Mouse (Mus musculus) MEL (cell line): ENCODE data around the gene Cdkn3. TPM values are rescaled to one million over a fixed set of nuclear protein-coding genes. Genes with fewer than 3 reads are reported as not detected.
"Not testable (repeated sequence)": the region's sequence is repeated elsewhere in the genome, so short reads cannot be mapped to it uniquely, and the experiment has no call there.

Experiments
- DNase-seq: peaks from one replicate; pipeline ENCODE4 v3.0.0; 2011; ENCODE audit warnings: low read depth, low spot score
- H3K27ac ChIP-seq: 2 replicates; pipeline ENCODE4 v1.5.1; 2012; ENCODE audit warnings: low read depth, mild to moderate bottlenecking, control low read depth, low read length, moderate library complexity; ENCODE audit not compliant: control insufficient read depth
- H3K27me3 ChIP-seq, 2 experiments: fragments of 150-350 bp in 1 of 2; sonication (generic) in 1 of 2; 2 replicates each; pipeline ENCODE4 v1.6.1; 2012; ENCODE audit warnings: low read length in 2 of 2, mild to moderate bottlenecking in 2 of 2, improper control_type of control experiment in 1 of 2, moderate library complexity in 1 of 2; ENCODE audit not compliant: insufficient read depth in 2 of 2, control insufficient read depth in 1 of 2
- H3K36me3 ChIP-seq, 2 experiments: 2 replicates each; pipeline ENCODE4 v1.6.1; 2012 to 2014; ENCODE audit warnings: low read length in 2 of 2, improper control_type of control experiment in 1 of 2, inconsistent platforms in 1 of 2, mild to moderate bottlenecking in 1 of 2; ENCODE audit not compliant: insufficient read depth in 2 of 2, control insufficient read depth in 1 of 2
- H3K4me1 ChIP-seq, 2 experiments: fragments of 150-350 bp in 1 of 2; sonication (generic) in 1 of 2; 2 replicates each; pipeline ENCODE4 v1.6.1; 2012; ENCODE audit warnings: low read length in 2 of 2, improper control_type of control experiment in 1 of 2, mild to moderate bottlenecking in 1 of 2; ENCODE audit not compliant: insufficient read depth in 2 of 2, control insufficient read depth in 1 of 2
- H3K4me3 ChIP-seq, 2 experiments: fragments of 150-350 bp in 1 of 2; sonication (generic) in 1 of 2; 2 replicates each; pipeline ENCODE4 v1.5.1; 2012; ENCODE audit warnings: low read depth in 2 of 2, low read length in 2 of 2, mild to moderate bottlenecking in 2 of 2, moderate library complexity in 2 of 2, control low read depth in 1 of 2, improper control_type of control experiment in 1 of 2; ENCODE audit not compliant: control insufficient read depth in 1 of 2, insufficient read depth in 1 of 2
- H3K79me2 ChIP-seq: 2 replicates; pipeline ENCODE4 v1.6.1; 2012; ENCODE audit warnings: mild to moderate bottlenecking, low read length, moderate library complexity; ENCODE audit not compliant: control insufficient read depth, poor library complexity, insufficient read depth
- H3K9ac ChIP-seq: 2 replicates; pipeline ENCODE4 v1.6.1; 2012; ENCODE audit warnings: low read depth, mild to moderate bottlenecking, control low read depth, low read length, moderate library complexity; ENCODE audit not compliant: control insufficient read depth, poor library complexity, severe bottlenecking
- H3K9me3 ChIP-seq: fragments of 150-350 bp; sonication (generic); replicated peaks from 2 replicates; pipeline ENCODE4 v1.6.1; 2012; ENCODE audit warnings: mild to moderate bottlenecking, low read length, improper control_type of control experiment, moderate library complexity; ENCODE audit not compliant: insufficient read depth
- MXI1 ChIP-seq: IDR thresholded peaks from 2 replicates; pipeline ENCODE4 v1.6.1; 2011; ENCODE audit warnings: mild to moderate bottlenecking, low read depth, low read length, improper control_type of control experiment
- SMC3 ChIP-seq: IDR thresholded peaks from 2 replicates; pipeline ENCODE4 v1.6.1; 2011; ENCODE audit warnings: low read depth, low read length, improper control_type of control experiment
- polyA plus RNA-seq, 2 experiments: library from polyadenylated mRNA; stranded (reverse) in 1 of 2; unstranded in 1 of 2; fragments of >175 nt in 1 of 2; fragments of >200 nt in 1 of 2; gene quantifications; 2 replicates each; pipeline versions ENCODE4 v1.2.1 to v1.2.4; 2012; ENCODE audit warnings: low replicate concordance in 2 of 2, low read depth in 1 of 2; ENCODE audit not compliant: insufficient read length in 2 of 2, insufficient read depth in 1 of 2, missing spikeins in 1 of 2
- total RNA-seq: library from RNA; depleted of rRNA; stranded (reverse); fragments of 300-350 nt; gene quantifications from 2 replicates; pipeline ENCODE4 v1.2.3, GENCODE M21; 2012; rRNA removed

Cdkn3 gene
- total and polyA plus RNA-seq, 3 experiments, result 15.7 to 19.6 TPM; not detected in 1

- H3K79me2 ChIP-seq, result peaks cover 47% of the 10 kb centered on the region
- no peaks in the 10 kb centered on the region for H3K27me3 ChIP-seq
- H3K4me1 ChIP-seq, result peaks cover 4 to 18% of the 10 kb centered on the region in 2 experiments
- H3K9me3 ChIP-seq, result no peaks in the 10 kb centered on the region
- no peak overlapping the region for H3K27ac ChIP-seq
- H3K9ac ChIP-seq, result no peak overlapping the region
- no peak for DNase-seq
- TF ChIP-seq MXI1 (no peak), SMC3 (no peak)
- H3K4me3 ChIP-seq, result no peak overlapping the region
- H3K36me3 ChIP-seq, result peaks cover 10 to 20% of the 10 kb centered on the region in 2 experiments
Observed at GRCm38 (mm10) chr14:46818743-46819142, 58.4 kb downstream of the Cdkn3 start.

DNA sequence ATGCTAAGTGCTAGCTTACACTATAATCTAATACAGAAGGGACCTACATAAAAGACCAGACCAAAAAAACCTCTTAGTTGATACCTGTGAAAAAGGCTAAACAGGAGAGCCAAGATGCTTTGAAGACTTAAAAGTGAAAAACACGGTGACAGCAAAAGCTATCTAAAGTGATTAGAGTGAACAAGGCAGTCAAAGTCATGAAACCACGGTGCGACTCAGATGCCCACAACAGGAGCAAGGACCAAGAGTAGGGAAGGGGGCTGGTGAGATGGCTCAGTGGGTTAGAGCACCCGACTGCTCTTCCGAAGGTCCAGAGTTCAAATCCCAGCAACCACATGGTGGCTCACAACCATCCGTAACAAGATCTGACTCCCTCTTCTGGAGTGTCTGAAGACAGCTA lies 59.6 kb downstream of the Cdkn3 start:
- peaks cover 4 to 18% of the 10 kb centered on the region in 2 experiments for H3K4me1 ChIP-seq
- H3K27ac ChIP-seq, H3K9ac ChIP-seq, DNase-seq, H3K4me3 ChIP-seq, H3K9me3 ChIP-seq, H3K27me3 ChIP-seq: not testable (repeated sequence)
- H3K79me2 ChIP-seq, result peaks cover 47% of the 10 kb centered on the region
- H3K36me3 ChIP-seq, result peaks cover 5 to 20% of the 10 kb centered on the region in 2 experiments

Other genes with a start within 250 kb of the Cdkn3 start
- 49.3 and 50.6 TPM in 2 replicates for gene Cnih1, start 27.9 kb downstream of the Cdkn3 start, total RNA-seq
- gene Cnih1, start 27.9 kb downstream of the Cdkn3 start, polyA plus RNA-seq, result 100 to 1,000 TPM in 1 of 2 experiments, not detected in 1; 155 TPM
- gene Gmfb, start 61.7 kb downstream of the Cdkn3 start, total RNA-seq, result 53.0 and 59.6 TPM in 2 replicates
- 10 to 100 TPM in 1 of 2 experiments, not detected in 1; 55.6 TPM for gene Gmfb, start 61.7 kb downstream of the Cdkn3 start, polyA plus RNA-seq
- 18.3 and 19.3 TPM in 2 replicates for gene Cgrrf1, start 71.6 kb downstream of the Cdkn3 start, total RNA-seq
- gene Cgrrf1, start 71.6 kb downstream of the Cdkn3 start, polyA plus RNA-seq, result 10 to 100 TPM in 1 of 2 experiments, not detected in 1; 26.2 TPM
- 0.04 and 0.10 TPM in 2 replicates for gene Samd4, start 122.3 kb downstream of the Cdkn3 start, total RNA-seq
- under 1 TPM in 1 of 2 experiments, not detected in 1; 0.08 TPM for gene Samd4, start 122.3 kb downstream of the Cdkn3 start, polyA plus RNA-seq